Mouse (Mus musculus) layer of hippocampus, postnatal 14 days (tissue): ENCODE measurements around the gene Dlx5. TPM values are rescaled to one million over a fixed set of nuclear protein-coding genes. Genes with fewer than 3 reads are reported as not detected.

ENCODE experiments used
- DNase-seq, 2 experiments: peaks; one replicate each; pipeline ENCODE4 v3.0.0; 2021 to 2022; ENCODE audit warnings: low spot score in 2 of 2, mixed read lengths in 1 of 2
- total RNA-seq, 2 experiments: library from RNA; stranded (reverse); gene quantifications; 2 replicates each; pipeline ENCODE4 v1.2.3; 2021

Dlx5 gene
- total RNA-seq, 2 experiments from 2014 or later, result 4.7 to 6.1 TPM

GRCm38 (mm10) chr6:6876731-6877130 is 5.2 kb downstream of the Dlx5 start:
- DNase-seq, result no peak

GRCm38 (mm10) chr6:6876231-6876630 is 5.7 kb downstream of the Dlx5 start:
- no peak for DNase-seq

GRCm38 (mm10) chr6:6875676-6876075 is 6.2 kb downstream of the Dlx5 start:
- DNase-seq, result no peak

- DNase-seq, result no peak
Measured at GRCm38 (mm10) chr6:6875136-6875535, 6.7 kb downstream of the Dlx5 start.

- DNase-seq, result no peak
Measured at GRCm38 (mm10) chr6:6874073-6874771, 7.7 kb downstream of the Dlx5 start.

GRCm38 (mm10) chr6:6873476-6874072 is 8.3 kb downstream of the Dlx5 start:
- DNase-seq, result no peak

GRCm38 (mm10) chr6:6872873-6873272 is 9.0 kb downstream of the Dlx5 start:
- no peak for DNase-seq

- no peak for DNase-seq
Measured at GRCm38 (mm10) chr6:6871692-6872091, 10.2 kb downstream of the Dlx5 start.

- DNase-seq, result no peak
Measured at GRCm38 (mm10) chr6:6870876-6871420, 10.9 kb downstream of the Dlx5 start.

GRCm38 (mm10) chr6:6869961-6870800 is 11.7 kb downstream of the Dlx5 start:
- no peak for DNase-seq

- DNase-seq, result no peak
Measured at GRCm38 (mm10) chr6:6869041-6869685, 12.7 kb downstream of the Dlx5 start.

- DNase-seq, result no peak
Measured at GRCm38 (mm10) chr6:6867031-6867430, 14.9 kb downstream of the Dlx5 start.

GRCm38 (mm10) chr6:6864441-6865440 is 17.1 kb downstream of the Dlx5 start:
- no peak for DNase-seq

GRCm38 (mm10) chr6:6863955-6864354 is 17.9 kb downstream of the Dlx5 start:
- DNase-seq, result no peak

- DNase-seq, result no peak
Measured at GRCm38 (mm10) chr6:6863160-6863870, 18.6 kb downstream of the Dlx5 start, which contains the start of gene Dlx6. Gene Dlx6, plus strand, starts transcription at chr6:6863334.

- no peak for DNase-seq
Measured at GRCm38 (mm10) chr6:6862611-6863010, 19.3 kb downstream of the Dlx5 start.

GRCm38 (mm10) chr6:6861798-6862428 is 20.0 kb downstream of the Dlx5 start:
- DNase-seq, result no peak

GRCm38 (mm10) chr6:6861086-6861797 is 20.6 kb downstream of the Dlx5 start:
- DNase-seq, result no peak
